Mouse (Mus musculus) urinary bladder, postnatal 10 days (tissue): Measurements from ENCODE around the gene Ptbp1.
A peak's percentile ranks its signal among the peaks of the same experiment; 100 is the strongest.

ENCODE experiments used
- DNase-seq: peaks from one replicate; pipeline ENCODE4 v3.0.0; 2022; ENCODE audit warnings: low spot score

Gene Ptbp1

DNA sequence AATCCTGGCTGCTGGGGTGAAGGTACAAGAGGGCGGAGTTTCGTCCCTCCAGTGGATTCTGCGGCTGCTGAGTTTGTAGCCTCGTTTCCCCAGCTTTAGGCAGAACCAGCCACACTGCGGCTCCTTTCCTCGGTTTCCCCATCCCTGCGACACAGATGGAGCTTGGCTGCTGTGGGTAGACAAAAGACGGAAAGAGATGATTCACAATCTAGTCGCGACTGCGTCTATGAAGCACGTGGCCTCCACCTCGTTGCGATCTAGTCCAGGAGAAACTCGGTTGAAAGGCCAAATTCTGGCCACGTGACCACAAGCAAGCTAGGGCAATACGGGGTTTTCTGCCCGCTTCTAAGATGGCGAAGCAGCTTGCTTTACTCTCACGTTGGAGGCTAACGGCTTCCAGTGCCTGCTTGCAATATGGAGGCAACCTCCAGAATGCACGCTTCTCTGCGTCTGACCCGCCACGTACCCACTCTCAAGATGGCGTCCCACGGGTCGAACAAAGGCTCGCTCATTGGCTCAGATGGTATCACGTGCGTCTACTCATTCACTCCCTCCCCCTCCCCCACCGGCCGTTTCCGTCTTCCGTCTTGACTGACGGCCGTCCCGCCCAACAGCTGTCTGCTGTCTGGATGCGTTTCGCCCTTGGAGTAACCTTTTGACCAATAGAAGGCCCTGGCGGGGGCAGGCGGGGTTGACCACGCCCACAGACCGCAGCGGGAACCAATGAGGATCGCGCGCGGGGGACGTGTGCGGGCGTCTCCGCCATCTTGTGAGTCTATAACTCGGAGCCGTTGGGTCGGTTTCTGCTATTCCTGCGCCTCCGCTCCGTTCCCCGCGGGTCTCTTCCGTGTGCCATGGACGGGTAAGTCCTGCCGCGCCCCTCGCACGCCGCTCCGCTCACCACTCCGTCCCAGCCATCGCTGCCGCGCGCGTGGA is at the start of gene Ptbp1:
Gene Ptbp1 (plus strand): TSS at position 568 of the 936 bp plus-strand sequence.
- peak; percentile 96 for DNase-seq

DNA sequence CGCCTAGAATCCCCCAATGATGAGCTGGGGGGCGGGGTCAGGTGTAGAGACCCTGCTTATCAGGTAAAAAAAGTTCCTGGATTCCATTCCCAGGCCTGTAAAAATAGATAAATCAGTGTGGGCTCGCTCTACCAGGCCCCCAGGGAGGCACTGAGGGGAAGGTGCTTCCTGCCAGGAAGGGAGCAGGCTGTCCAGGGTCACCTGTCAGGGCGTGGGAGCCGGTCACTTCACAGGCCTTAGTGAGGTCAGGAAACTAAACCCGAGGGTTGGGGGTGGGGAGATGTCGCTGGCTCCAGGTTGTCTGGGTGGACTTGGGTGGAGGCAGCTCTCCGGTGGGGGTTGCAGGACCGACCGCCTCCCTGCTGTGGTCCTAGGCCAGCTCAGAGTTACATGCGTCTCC is 48.6 kb upstream of the Ptbp1 start:
- DNase-seq, result no peak

DNA sequence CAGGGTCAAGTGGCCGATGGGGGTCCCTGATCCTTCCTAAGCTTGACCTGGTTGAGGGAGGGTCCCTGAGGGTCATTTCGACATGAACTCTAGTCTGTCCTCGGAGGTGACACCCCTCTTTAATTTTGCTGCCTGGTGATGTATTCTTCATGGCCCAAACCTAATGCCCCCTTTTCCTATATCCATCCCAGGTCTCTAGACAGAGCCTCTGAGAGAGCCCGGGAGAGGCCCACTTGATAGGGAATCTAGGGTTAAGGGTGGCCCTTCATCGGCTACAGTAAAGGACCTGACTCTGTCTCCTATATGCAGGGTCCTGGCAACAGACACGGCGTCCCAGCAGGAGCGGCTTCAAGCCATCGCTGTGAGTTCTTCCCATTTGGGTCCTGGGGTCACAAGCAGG is 47.9 kb upstream of the Ptbp1 start:
- DNase-seq, result no peak

DNA sequence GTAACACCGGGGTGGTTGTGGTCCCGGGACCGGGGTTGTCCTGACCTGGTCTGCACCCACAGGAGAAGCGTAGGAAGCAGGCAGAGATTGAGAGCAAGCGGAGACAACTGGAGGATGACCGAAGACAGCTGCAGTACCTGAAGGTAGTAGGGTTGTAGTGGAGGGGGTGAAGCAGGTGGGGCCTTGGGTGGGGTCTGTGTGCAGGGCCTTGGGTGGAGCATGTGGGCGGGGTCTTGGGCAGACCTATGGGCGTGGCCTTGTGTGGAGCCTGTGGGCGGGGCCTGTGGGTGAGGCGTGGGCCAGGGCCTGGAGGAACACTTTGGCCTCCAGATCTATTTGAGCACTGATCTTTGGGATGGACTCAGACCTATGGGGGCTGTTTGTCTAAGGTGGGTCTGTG is 47.3 kb upstream of the Ptbp1 start:
- no peak for DNase-seq

DNA sequence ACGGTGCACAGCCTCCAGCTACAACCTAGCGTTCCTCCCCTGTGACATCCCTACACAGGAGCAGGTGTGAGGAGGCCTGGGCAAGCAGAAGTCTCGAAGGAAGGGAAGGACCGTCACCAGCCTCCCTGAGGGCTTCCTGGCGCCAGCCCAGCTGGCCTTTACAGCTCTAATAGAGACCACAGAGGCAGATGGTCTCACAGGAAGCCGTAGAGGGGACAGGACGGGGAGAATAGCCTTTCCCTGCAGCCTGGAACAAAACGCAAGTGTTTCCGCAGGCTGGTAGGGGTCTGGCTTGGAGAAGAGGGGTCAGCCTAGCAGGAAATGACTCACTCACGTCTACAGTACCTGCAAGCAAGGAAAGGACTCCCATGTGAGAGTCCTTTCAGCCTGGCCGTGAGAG is 46.4 kb upstream of the Ptbp1 start:
- no peak for DNase-seq

DNA sequence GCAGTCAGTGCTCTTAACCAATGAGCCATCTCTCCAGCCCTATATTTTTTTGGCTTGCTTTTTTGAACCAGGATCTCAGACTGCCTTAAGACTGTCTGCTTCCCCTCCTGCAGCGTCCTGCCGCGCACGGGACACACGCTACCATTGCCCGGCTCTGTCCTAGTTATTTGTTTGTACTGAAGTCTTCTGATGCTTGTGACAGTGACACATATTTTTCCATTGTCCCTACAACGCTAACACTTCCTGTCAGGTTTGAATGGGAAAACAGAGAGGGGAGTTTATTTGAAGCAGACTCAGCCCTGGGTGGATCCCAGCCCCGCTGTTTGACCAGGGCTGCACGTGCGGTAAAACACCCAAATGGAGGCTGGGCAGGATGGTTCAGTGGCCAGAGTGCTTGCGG is 45.5 kb upstream of the Ptbp1 start:
- no peak for DNase-seq

DNA sequence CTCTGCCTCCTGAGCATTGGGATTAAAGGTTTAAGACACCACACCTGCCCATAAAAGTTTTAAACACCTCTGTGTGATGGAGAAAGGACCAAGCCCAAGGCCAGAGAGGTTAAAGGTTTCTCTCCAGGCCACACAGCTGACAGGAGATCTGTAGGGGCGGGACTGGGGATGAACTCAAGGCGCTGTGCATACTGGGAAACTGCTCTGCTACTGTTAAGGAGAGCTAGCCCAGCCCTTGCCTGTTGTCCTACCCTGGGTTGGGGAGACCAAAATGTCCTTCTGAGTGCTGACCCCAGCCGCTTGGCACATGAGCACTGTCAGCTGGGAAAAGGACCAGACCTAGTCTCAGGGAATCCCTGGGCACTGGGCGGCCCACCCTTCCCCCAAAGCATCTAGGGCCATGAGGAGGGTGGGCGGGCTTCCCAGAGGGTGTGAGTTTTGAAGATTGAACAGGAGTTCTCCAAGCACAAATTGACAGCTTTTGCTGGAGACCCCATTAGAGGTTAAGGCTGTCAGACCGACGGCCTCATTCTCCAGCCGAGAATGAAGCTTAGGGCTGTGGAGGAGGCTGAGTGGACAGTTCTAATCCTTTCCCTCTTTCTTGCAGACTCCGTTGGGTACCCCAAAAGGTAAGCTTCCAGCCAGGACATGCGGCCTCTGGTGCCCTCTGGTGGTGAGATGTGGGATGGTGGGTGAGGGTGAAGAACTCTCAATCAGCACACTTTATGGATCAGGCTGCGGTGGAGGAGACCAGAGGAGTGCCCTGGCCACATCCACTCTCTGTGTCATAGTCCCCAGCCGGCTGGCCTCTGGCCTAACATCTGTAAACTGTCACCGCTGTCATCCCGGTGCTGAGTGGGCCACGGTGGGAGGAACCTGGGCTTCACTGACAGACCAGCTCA is 42.2 kb upstream of the Ptbp1 start:
- DNase-seq, result peak; percentile 59

DNA sequence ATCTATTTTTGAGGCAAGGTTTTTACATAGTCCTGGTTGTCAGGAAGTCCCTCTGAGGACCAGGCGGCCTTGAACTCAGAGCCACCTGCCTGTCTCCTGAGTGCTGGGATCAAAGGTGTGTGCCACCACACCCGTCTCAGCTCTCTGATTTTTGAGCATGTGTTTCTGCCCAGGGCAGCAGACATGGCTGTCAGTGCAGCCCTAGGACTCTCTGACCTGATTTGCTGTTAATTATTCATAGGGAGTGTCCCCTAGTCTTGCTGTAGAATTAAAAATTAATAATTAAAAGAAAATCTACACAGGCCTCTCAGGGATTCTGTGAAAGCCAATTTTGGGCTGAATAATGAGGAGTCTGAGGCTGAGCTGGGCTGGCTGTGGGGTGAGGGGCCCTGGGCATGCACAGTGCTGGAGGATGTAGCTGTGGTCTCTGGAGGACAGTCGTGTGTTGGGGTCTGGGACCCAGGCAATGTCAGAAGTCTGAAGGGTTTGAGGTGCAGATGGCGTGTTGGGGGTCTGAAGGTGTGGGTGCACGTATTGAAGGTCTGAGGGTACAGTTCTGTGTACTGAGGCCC is 39.9 kb upstream of the Ptbp1 start:
- no peak for DNase-seq

DNA sequence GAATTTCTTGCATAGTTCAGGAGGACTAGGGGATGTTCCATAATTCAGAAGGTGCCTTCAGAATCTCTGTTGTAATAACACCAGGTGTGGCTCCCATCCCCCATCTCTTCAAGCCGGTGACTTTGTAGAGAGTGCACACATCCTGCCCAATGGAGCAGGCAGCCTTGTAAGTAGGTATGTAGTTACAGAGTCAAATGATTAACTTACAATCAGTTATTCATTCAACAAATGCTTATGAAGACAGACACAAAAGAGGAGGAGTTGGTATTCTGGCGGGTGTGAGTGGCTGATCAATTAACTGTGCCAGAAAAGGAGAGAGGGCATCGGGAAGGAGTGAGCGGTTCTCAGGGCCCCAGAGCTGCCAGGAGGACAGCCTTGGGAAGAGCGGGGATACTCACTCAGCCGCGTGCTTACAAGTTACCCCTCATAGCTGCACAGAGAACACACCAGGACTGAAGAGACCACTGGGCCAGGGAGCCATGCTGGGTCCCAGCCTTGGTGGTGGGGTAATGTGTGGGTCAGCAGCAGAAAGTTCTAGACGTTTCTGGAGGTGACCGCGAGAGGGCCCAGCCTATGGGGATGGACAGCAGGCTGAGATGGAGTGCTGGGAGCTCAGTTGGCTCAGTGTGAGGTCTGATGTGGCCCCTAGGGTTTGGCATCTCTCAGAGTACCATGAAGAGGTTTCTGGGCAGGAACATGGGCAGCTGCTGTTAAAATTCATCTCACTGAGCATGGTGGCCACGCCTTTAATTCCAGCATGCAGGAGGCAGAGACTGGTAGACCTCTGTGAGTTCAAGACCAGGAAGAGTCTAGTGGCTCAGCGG is 38.3 kb upstream of the Ptbp1 start:
- no peak for DNase-seq

DNA sequence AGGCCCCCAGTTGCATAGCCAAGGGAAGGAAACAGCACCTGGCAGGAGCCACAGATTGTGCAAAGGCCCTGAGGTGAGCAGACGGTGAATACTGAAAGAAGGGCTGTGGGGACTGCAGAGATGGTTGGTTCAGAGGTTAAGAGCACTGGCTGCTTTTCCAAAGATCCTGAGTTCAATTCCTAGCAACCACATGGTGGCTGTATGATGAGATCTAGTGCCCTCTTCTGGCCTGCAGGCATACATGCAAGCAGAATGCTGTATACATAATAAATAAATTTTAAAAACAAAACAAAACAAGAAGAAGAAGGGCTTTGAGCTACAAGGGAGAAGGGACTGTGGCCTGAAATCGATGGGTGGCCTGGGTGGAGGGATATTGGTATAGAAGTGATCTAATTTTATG is 37.1 kb upstream of the Ptbp1 start:
- DNase-seq, result no peak

DNA sequence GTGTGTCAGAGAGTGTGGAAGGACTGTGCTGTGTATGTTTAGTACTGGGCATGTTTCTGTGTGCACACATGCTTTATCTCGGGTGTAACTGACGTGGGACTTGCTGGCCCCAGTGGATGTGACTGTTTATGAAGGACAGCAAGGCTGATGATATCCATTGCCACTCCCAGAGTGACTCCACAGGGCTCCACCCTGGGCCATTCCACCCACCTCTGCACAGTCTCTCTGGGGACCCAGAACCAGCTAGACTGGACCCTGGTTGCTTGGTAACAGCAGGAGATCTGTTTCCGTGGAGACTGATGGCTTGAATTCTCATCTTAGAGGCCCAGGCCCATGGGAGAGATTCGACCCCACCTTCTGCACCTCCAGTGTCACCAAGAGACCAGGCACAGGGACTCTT is 36.0 kb upstream of the Ptbp1 start:
- DNase-seq, result no peak

DNA sequence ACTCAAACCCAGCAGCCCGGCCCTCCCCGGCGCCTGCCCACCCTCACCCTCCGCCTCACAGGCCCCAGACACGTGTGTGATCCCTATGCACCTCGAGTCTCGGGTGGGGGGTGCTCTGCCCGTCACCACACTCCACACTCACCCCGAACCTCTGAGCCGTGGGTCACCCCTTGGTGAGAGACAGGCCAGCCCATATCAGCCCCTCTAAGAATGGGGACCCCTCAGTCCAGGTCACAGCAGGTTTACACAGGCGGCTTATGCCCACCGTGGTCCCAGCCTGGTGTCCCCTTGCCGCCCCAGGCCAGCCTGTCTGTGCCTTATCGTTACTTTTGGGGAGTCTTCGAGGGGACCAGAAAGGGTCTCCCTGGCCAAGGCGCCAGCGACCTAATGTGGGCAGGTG is 34.6 kb upstream of the Ptbp1 start:
- no peak for DNase-seq

DNA sequence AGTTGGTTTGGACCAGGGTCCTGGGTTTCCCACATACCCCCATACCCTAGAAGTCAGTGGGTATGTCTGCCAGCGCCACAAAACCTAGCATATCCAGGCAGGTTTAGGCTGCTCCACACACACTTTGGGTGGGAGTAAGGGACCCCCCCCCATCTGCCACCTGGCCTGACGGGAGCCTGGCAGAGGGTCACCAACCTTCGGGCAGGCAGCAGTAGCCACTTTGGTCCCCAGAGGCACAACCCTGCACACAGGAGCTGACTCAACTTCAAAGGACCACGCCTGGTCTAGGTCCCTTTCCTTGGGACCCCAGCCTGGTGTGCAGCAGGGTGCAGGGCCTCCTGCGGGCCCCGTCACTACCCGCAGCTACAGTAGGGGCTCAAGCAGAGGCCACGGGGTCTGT is 34.0 kb upstream of the Ptbp1 start:
- no peak for DNase-seq

DNA sequence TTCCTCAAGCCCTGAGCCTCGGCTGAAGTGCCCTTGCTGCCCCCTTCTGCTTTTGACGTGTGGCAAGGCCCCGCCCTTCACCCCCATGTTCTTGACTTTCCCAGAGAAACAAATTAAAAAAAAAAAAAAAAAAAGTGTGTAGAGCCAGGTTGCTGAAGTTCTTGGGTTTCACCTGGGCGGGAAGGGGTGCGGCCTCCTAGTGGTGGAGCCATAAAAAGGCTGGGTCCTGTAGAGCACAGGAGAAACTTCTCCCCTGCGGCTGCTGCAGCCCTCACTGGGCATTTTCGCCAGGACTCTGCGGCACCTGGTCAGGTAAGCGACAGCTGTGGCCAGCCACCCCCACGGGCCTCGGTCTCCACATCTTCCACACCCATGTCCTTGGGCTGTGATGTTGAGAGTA is 33.4 kb upstream of the Ptbp1 start, which contains the start of gene Misp:
Gene Misp (plus strand): TSS at position 208 of the 400 bp plus-strand sequence.
- DNase-seq, result no peak

DNA sequence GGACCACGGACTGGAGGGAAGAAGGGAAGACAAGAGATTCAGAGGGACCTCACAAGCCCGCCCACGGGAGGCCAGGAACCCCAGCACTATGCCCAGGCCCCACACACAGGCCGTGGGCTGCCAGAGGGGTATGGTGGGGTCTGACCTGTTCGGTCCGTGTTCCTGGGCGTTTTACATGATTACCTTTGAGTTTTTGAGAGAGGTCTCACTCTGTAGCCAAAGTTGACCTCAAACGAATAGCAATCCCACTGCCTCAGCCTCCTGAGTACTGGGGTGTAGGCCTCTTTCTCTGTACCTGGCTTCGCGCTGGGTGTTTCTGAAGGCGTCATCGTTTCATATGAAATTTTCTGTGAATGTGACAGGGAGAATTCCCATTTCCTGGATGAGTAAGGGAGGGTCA is 32.5 kb upstream of the Ptbp1 start:
- DNase-seq, result no peak

DNA sequence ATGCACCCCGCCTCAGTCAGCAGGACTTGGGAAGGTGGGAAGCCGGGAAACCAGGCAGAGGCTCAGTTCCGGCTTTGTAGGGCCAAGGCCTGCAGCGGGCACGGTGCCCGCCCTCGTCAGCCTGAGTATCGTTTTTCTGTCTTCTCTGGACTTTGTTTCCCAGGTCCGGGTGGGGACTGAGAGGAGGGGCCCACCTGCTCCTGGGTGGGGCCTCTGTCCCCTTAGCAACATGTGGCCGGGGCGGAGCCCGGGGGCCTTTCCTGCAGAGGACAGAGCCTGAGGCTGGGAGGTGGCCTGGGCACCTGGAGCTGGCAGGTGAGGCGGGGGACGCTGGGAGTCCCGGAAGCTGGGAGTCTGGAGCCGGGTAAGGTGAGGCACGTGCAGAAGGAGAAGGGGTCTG is 31.9 kb upstream of the Ptbp1 start:
- DNase-seq, result no peak

DNA sequence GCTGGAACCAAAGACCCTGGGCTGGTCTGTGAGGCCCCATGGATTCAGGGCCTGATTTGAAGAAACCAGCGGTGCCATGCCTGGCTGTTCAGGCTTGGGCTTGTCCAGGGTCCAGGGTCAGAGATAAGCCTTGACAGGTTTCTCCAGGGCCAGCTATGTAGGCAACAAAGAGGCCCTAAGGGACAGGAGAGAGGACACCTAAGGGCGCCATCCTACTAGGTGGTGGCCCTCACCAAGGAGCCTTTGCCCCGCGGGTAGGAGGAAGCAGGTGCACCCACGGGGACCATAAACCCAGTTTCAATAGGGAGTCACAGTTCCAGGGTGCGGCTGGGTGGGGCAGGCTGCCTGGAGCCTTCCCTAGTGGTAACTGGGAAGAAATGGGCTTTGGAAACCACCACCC is 31.2 kb upstream of the Ptbp1 start:
- no peak for DNase-seq

DNA sequence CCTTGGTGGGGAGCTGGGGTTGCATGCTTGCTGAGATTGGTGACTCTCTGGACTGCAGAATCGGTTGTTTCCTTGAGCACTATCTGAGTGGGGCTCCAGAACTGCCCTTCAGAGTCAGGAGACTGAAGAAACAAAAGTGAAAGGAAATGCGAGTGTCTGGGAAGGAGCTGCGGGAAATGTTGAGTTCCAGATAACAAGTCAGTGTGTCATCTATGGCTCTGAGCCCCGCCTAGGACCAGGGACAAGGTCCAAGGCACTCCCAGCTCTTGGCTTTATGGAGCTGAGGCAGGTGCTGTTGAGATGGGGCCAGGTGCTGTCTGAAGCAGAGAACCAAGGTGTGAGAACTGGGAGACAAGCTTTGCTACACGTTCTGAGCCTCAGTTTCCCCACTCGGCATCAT is 29.8 kb upstream of the Ptbp1 start:
- no peak for DNase-seq

DNA sequence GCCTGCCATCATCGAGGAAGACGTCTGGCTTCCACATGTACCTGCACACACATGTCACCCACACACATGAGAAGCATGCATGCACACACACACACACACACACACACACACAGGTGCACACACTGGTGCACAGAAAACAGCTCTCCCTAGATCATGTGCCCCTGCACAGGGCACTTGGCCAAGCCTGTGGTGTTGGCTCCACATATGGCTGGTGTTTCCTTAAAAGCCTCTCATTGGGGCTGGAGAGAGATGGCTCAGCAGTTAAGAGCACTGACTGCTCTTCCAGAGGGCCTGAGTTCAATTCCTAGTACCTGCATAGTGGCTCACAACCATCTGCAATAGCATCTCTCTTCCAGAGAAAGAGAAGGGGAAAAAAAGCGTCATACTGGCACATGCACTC is 22.6 kb upstream of the Ptbp1 start:
- DNase-seq, result no peak

DNA sequence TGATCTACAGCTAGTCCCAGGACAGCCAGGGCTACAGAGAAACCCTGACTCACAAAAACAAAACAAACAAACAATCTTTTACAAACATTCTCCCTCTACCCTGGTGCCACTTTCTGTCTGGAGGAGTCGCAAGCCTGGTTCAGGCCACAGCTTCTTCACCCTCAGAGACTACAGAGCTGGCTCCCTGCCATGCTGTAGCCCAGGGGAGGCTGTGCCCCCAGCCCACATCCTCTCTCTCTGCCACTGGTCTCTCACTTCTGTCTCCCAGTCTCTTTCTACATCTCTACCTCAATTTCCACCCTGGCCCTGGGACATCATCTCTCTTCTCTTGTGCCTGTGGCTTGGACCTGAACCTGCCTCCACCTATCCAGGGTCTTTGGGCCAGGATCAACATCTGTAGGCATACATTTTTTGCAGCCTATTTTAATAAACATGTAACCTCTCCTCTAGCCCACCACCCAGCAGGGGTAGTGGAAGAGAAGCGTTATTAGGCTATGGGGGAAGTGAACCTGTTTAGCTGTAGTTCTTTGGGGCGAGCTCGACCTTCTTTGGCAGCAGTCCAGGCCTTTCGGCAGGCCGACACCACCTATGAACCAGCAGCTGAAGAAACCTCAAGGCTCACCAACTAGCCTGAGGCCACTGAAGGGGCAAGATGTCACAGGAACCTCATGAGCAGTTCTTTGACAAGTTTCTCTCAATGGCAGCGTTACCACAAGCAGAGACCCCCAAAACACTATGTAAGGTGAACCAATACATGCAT is 22.0 kb upstream of the Ptbp1 start:
- DNase-seq, result no peak

DNA sequence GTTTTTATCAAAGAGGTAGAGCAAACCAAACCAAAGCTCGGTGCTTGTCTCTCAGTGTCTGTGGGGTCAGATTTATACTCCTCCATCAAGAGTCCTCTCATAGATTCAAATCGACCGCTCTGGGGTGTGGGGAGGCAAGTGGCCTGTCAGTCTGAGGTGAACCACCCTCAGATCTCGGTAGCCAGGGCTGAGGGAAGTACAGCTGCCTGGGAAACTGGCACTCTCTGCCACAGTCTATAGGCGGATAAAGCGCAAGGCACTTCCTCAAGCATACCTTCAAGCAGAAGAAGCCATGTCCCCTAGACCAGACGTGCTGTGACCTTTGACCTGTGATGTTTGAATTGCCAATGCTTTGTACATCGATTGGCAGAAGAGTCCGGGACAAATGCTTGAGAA is 21.4 kb upstream of the Ptbp1 start:
- DNase-seq, result no peak
